Mouse (Mus musculus) myocyte (in vitro differentiated cells): ENCODE results near the gene Mdm2. TPM values are rescaled to one million over a fixed set of nuclear protein-coding genes. Genes with fewer than 3 reads are reported as not detected.

Experiments
- H3K27me3 ChIP-seq: one replicate; pipeline ENCODE4 v1.6.1; 2011; ENCODE audit not compliant: control insufficient read depth, insufficient read depth, insufficient read length
- H3K36me3 ChIP-seq: one replicate; pipeline ENCODE4 v1.6.1; 2011; ENCODE audit not compliant: control insufficient read depth, insufficient read depth
- H3K4me2 ChIP-seq: one replicate; pipeline ENCODE4 v1.6.1; 2011; ENCODE audit warnings: low read depth, control low read depth
- H3K4me3 ChIP-seq: one replicate; pipeline ENCODE4 v1.5.1; 2011; ENCODE audit warnings: mild to moderate bottlenecking, control low read depth, moderate library complexity
- H3K79me2 ChIP-seq: one replicate; pipeline ENCODE4 v1.6.1; 2011; ENCODE audit not compliant: control insufficient read depth, insufficient read depth
- H3ac ChIP-seq: one replicate; pipeline ENCODE4 v1.6.1; 2011; ENCODE audit not compliant: control insufficient read depth, insufficient read length
- E2F4 ChIP-seq: IDR thresholded peaks from one replicate; pipeline ENCODE4 v1.6.1; 2011; ENCODE audit warnings: mild to moderate bottlenecking, control low read depth, moderate library complexity; ENCODE audit not compliant: insufficient read depth
- MAX ChIP-seq: IDR thresholded peaks from one replicate; pipeline ENCODE4 v1.6.1; 2011; ENCODE audit warnings: low read depth, mild to moderate bottlenecking, control low read depth
- MYOD1 ChIP-seq, 3 experiments: IDR thresholded peaks; one replicate each; pipeline ENCODE4 v1.6.1; 2011; ENCODE audit warnings: control low read depth in 2 of 3, low read depth in 2 of 3, mild to moderate bottlenecking in 2 of 3, moderate library complexity in 1 of 3; ENCODE audit not compliant: insufficient read length in 2 of 3, control insufficient read depth in 1 of 3
- MYOG ChIP-seq, 3 experiments: IDR thresholded peaks; one replicate each; pipeline ENCODE4 v1.6.1; 2011; ENCODE audit warnings: control low read depth in 2 of 3, low read depth in 2 of 3, mild to moderate bottlenecking in 2 of 3; ENCODE audit not compliant: insufficient read length in 2 of 3, control insufficient read depth in 1 of 3, insufficient read depth in 1 of 3
- POLR2A ChIP-seq: IDR thresholded peaks from one replicate; pipeline ENCODE4 v1.6.1; 2011; ENCODE audit warnings: low read depth, mild to moderate bottlenecking, control low read depth, moderate library complexity; ENCODE audit not compliant: insufficient read length
- POLR2AphosphoS2 ChIP-seq: IDR thresholded peaks from one replicate; pipeline ENCODE4 v1.6.1; 2011; ENCODE audit warnings: low read depth, control low read depth; ENCODE audit not compliant: insufficient read length
- REST ChIP-seq: IDR thresholded peaks from one replicate; pipeline ENCODE4 v1.6.1; 2011; ENCODE audit warnings: mild to moderate bottlenecking, control low read depth, moderate library complexity; ENCODE audit not compliant: insufficient read depth, insufficient read length
- SRF ChIP-seq: IDR thresholded peaks from one replicate; pipeline ENCODE4 v1.6.1; 2011; ENCODE audit warnings: low read depth; ENCODE audit not compliant: control insufficient read depth, insufficient read length
- TCF12 ChIP-seq: IDR thresholded peaks from one replicate; pipeline ENCODE4 v1.6.1; 2011; ENCODE audit warnings: mild to moderate bottlenecking, control low read depth; ENCODE audit not compliant: poor library complexity, insufficient read depth, severe bottlenecking
- TCF3 ChIP-seq: IDR thresholded peaks from one replicate; pipeline ENCODE4 v1.6.1; 2011; ENCODE audit warnings: low read depth, control low read depth; ENCODE audit not compliant: insufficient read length
- USF1 ChIP-seq: IDR thresholded peaks from one replicate; pipeline ENCODE4 v1.6.1; 2011; ENCODE audit warnings: low read depth, mild to moderate bottlenecking, control low read depth, moderate library complexity
- polyA plus RNA-seq: library from polyadenylated mRNA; unstranded; fragments of >200 nt; fragmentation: generic; extraction: Trizol; gene quantifications from one replicate; pipeline ENCODE4 v1.2.1, GENCODE M21; 2012; ENCODE audit warnings: missing spikeins

The Mdm2 gene
- polyA plus RNA-seq, 1 experiment = 23.2 TPM

DNA sequence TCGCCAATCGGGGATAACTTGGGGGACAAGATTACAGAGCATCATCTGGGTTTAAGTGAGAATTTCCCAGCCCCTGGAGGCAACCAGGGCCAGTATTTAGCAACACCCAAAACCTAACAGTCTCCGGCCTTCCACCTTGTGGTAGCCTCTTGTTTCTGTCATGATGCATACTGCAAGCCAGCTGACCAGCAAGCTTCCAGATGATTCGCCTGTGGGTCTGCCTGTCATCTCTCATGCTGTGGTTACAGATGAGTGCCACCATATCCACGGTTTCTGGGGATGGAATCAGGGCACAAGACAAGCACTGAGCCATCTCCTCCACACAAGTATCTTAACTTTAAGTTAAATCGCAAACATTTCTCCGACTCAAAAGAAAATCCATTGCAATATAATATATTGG, 23.0 kb downstream of the Mdm2 start:
- no peak overlapping the region for H3K4me2 ChIP-seq
- no peaks in the 10 kb centered on the region for H3K27me3 ChIP-seq
- TF ChIP-seq POLR2A = no peak
- no peak for TF ChIP-seq TCF3
- TF ChIP-seq TCF12 = no peak
- TF ChIP-seq POLR2AphosphoS2 = peak; percentile 56
- TF ChIP-seq SRF = no peak
- TF ChIP-seq MAX = no peak
- TF ChIP-seq E2F4 = no peak

DNA sequence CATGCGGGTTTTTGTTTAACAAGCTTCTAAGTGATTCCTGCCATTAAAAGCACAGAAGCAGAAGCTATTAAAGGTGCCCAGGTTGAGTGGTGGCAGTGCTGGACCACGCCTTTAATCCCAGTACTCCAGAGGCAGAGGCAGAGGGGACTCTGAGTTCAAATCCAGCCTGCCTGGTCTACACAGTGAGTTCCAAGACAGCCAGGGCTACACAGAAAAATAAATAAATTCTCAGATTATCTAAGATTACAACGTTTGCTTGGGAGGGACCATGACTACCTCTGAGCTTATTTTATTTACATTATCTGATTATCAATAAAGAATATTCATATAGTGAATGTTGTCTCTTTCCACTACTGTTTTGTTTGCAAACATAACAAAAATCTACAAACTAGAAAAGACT, 23.5 kb downstream of the Mdm2 start:
- Histone ChIP-seq H3K79me2 (no peaks in the 10 kb centered on the region), H3K27me3 (no peaks in the 10 kb centered on the region), H3K4me2 (no peak overlapping the region), H3K4me3 (no peak overlapping the region), H3ac (no peak overlapping the region), H3K36me3 (peaks cover 32% of the 10 kb centered on the region)
- no peak for TF ChIP-seq SRF
- no peak for TF ChIP-seq MYOG (IDR thresholded peaks at IDR 0.05; ENCODE audit: control insufficient read depth in 1 of 3, insufficient read depth in 1 of 3, insufficient read length in 2 of 3, low read depth in 2 of 3)

More for the DNA sequence above, 23.0 kb downstream of the Mdm2 start:
- Histone ChIP-seq H3K36me3 (peaks cover 37% of the 10 kb centered on the region), H3K79me2 (no peaks in the 10 kb centered on the region), H3K4me3 (no peak overlapping the region), H3ac (no peak overlapping the region)

GRCm38 (mm10) chr10:117685849-117686591, 24.5 kb downstream of the Mdm2 start:
- no peak for TF ChIP-seq TCF3
- no peak for TF ChIP-seq POLR2A
- TF ChIP-seq SRF = no peak
- no peak for TF ChIP-seq POLR2AphosphoS2
- TF ChIP-seq E2F4 = no peak
- TF ChIP-seq MYOG (IDR thresholded peaks at IDR 0.05; ENCODE audit: control insufficient read depth in 1 of 3, insufficient read depth in 1 of 3, insufficient read length in 2 of 3, low read depth in 2 of 3) = no peak
- no peak overlapping the region for H3K4me3 ChIP-seq
- peaks cover 23% of the 10 kb centered on the region for H3K36me3 ChIP-seq
- H3K4me2 ChIP-seq = no peak overlapping the region
- H3ac ChIP-seq = no peak overlapping the region
- H3K79me2 ChIP-seq = no peaks in the 10 kb centered on the region
- no peaks in the 10 kb centered on the region for H3K27me3 ChIP-seq

GRCm38 (mm10) chr10:117685171-117685848, 25.2 kb downstream of the Mdm2 start:
- Histone ChIP-seq H3K27me3 (no peaks in the 10 kb centered on the region), H3K79me2 (no peaks in the 10 kb centered on the region), H3K4me3 (no peak overlapping the region), H3ac (no peak overlapping the region), H3K36me3 (peaks cover 16% of the 10 kb centered on the region), H3K4me2 (no peak overlapping the region)
- TF ChIP-seq REST = no peak

GRCm38 (mm10) chr10:117684298-117685170, 26.0 kb downstream of the Mdm2 start:
- H3ac ChIP-seq = no peak overlapping the region

More at GRCm38 (mm10) chr10:117684298-117685170, 26.0 kb downstream of the Mdm2 start:
- Histone ChIP-seq H3K4me3 (no peak overlapping the region), H3K79me2 (no peaks in the 10 kb centered on the region), H3K36me3 (peaks cover 8% of the 10 kb centered on the region), H3K27me3 (no peaks in the 10 kb centered on the region), H3K4me2 (no peak overlapping the region)
- no peak for TF ChIP-seq MYOG (IDR thresholded peaks at IDR 0.05; ENCODE audit: control insufficient read depth in 1 of 3, insufficient read depth in 1 of 3, insufficient read length in 2 of 3, low read depth in 2 of 3)
- no peak for TF ChIP-seq POLR2A
- no peak for TF ChIP-seq E2F4
- no peak for TF ChIP-seq TCF12
- TF ChIP-seq POLR2AphosphoS2 = no peak
- TF ChIP-seq MAX = no peak
- no peak for TF ChIP-seq USF1
- no peak for TF ChIP-seq REST
- no peak for TF ChIP-seq MYOD1 (IDR thresholded peaks at IDR 0.05; ENCODE audit: control insufficient read depth in 1 of 3, insufficient read length in 2 of 3, low read depth in 2 of 3)
